9 mouse cellular contexts compared by ENCODE assay signal in the genomic region with DNA sequence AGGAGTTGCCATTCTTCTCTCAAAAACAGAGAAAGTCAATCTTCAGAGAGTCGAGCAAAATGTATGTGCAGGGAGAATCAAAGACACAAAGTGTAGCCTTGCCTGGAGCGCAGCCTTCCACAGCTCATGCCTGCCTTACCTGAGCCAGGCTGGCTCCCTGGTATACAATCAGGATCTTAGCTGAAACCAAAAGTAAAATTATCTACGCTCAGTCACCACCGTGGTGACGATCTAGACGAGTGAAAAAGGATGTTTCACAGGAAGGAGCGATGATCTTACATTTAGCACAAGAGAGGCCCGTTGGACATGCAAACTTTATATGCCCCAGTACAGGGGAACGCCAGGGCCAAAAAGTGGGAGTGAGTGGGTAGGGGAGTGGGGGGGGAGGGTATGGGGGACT.
"Had no signal": no experiment of that assay in that cellular context is flagged by ENCODE, and none has a peak within 500 bp of the region (broad histone marks: within the 10 kb centered on the region; RNA-seq: fewer than 3 reads in every experiment).

No protein-coding gene starts in this region.

- ATAC-seq: midbrain, embryonic 15.5 days had no signal

- DNase-seq: kidney, postnatal 25 days; layer of hippocampus, adult 9-11 months; liver, embryonic 13.5 days; lung, adult 2 months; lung, postnatal 14 days; lung, postnatal 4 days; thymus, adult 18-20 months; thymus, postnatal 36 days had no signal
